Mouse (Mus musculus): ENCODE measurements around the gene Hoga1. TPM values are rescaled to one million over a fixed set of nuclear protein-coding genes. Genes with fewer than 3 reads are reported as not detected.

Hoga1 gene
- 1 to 10 TPM; 7.1 to 8.8 TPM for total RNA-seq (2021)
- long read RNA-seq, experiment 1, partial matches to known transcripts = 0 of 4 reads
- long read RNA-seq, experiment 1, other reads (novel, unspliced or antisense) = 2 of 4 reads
- long read RNA-seq, experiment 2, partial matches to known transcripts = 0 of 4 reads
- long read RNA-seq, experiment 2, other reads (novel, unspliced or antisense) = 1 of 4 reads

DNA sequence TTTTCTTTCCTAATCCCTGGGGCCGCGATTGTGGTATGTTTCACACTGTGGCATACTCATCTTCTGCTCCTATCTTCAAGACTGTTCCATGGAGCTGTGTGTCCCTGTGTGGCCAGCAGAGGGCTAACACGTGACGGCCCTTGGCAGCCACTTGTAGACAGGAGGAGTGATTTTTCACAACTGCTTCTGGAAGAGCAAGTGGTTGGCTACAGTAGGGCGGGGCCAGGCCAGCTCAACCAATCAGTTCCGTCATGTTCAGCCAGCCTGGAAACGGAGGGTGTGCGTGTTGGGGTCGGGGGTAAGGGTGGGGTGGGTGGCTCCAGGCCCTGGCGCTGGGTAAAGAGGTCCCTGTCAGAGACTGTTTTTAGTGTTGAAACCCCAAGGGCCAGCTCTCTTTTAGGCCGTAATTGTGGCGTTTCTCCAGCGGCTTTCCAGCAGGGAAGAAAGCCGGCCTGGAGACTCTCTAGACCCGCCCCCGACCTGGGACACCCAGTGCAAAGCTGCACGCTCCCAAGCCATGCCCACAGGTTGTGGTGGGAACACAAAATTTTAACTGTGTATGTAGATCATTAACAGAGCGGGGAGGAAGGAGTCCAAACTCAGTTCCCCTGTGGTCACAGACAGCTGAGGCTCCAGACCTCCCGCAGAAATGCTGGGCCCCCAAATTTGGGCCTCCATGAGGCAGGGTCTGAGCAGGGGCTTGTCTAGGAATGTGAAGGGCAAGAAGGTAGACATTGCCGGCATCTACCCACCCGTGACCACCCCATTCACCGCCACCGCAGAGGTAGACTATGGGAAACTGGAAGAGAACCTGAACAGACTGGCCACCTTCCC is at the start of gene Hoga1:
Hoga1 (plus strand) TSS at position 342 of the 834 bp plus-strand sequence.
- DNase-seq (ENCODE audit: low spot score in 2 of 2) = peak; percentile 61 to 78

DNA sequence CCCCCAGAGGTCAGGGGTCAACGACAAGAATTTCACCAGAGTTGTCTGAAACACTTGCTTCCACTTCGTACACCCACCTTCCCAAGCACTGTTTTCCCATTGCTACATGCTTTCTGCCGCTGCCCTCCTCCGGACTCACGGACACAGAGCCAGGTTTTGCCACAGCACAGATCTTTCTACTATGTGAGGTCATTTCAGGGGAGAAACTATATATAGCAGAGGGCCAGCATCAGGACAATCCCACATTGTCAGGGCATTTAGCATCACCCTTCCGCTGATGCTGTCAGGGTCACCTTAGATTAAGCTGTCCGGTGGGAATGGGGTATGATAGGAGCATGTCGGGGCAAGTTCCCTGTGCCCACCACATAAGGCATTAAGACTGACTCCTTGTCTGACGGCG is 48.3 kb upstream of the Hoga1 start:
- DNase-seq (ENCODE audit: low spot score in 2 of 2) = no peak

DNA sequence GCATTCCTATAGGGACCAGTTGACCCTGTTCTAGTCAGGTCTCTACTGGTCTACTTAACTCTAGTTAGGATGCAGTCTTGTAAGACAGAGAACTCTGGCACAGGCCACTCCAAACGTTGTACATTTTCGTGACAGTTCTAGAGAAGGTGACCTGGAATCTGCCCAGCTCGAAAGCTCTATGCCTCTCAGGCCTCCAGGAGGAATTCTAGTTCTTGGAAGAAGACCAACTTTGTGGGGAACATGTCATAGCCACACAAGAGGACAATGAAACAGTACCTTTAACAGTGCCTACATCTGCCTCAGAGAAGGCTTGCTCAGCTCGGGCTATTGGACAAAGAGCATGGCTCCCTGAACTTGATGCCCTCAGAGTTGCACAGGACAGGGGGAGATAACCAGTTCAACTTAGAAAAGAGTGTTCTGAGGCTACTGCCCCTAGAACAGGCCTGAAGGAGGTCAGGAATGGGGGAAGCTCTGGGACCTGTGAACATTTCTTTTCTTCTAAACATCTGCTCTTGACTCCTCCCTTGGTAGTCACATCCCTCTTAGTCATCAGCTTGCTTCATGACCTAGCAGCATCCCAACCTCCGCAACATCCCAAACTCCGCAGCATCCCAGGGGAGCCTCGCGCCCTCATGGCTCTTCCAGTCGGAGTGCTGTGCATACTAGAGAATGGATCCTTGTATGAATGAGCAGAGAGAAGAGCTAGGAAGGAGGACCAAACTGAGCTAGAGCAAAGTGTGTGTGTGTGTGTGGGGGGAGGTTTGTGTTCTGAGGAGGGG is 46.5 kb upstream of the Hoga1 start:
- DNase-seq (ENCODE audit: low spot score in 2 of 2) = no peak

DNA sequence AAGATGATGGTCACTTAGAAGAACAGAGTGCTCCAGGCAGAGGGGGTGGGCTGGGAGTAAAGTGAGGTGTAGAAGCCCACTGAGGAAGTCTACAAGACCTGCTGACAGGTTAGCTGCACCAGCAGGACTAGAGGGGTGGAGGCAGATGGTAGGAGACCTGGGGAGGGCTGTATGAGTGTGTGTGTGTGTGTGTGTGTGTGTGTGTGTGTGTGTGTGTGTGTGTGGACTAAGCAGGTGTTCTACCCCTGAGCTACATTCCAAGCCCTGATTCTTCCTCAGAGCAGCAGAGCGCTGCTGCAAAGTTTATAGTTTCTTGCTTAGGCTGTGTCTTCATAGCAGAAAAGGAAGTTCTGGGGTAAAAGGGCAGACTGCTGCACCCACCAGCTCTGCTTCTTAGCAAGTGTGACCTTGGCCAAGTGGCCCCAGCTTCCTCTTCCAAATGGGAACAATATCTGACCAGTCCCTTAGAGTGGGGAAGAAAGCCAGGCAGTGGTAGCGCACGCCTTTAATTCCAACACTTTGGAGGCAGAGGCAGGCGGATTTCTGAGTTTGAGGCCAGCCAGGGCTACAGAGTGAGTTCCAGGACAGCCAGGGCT is 45.6 kb upstream of the Hoga1 start:
- DNase-seq (ENCODE audit: low spot score in 2 of 2) = no peak

DNA sequence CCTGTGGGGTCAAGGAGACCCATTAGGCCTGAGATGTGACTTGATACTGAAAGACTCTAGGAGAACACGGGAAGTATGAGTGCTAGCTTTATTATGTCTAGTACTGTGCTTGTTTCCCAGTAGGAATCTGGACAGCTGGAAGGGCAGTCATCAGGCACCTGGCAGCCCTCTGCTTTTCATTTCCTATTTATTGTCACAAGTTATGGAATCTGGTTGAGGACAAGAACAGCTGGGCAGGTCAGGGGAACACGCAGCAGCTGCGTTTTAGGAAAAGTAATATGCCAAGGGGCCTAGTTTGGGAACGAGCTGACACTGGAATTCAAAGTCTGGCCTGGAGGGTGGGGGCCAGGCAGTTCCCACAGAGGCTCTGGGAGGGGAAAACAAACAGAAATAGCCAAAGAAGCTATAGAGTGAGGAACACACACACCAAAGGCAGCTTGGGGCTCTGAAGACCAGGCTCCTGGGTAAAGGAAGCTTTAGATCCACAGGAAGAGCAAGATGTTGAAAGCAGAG is 44.9 kb upstream of the Hoga1 start:
- DNase-seq (ENCODE audit: low spot score in 2 of 2) = peak in 1 of 2 experiments; percentile 59

DNA sequence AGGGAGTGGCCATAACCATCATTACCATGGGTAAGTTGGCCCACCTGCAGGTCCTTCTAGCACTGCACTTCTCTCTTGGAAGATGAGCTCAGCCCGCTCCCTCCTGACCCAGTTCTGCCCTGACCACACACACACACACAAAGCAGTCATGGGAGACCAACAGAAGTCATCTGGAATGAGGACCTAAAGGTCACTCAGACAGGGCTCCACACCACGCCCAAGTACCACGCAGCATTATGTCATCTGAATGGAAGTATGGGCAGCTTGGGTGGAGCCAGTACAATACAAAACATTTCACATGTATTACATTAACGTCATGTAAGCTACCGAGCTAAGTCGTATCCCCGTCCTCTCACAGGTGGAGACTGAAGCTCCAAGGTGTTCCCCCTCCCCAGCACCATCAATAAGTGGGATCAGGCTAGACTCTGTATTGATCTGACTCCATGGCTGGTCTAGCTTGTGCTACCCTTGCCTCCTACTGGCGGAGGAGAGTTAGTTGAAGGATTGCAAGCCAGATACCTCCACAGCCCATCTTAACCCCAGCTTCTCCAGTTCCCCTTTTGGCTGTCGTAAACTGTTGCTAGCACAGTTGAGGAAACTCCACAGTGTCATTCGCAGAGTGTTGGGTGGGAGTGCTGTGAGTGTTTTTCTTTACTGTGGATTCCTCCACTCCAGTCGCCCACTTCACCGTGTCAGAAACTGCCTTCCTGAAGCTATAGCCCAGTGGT is 44.0 kb upstream of the Hoga1 start:
- DNase-seq (ENCODE audit: low spot score in 2 of 2) = no peak

DNA sequence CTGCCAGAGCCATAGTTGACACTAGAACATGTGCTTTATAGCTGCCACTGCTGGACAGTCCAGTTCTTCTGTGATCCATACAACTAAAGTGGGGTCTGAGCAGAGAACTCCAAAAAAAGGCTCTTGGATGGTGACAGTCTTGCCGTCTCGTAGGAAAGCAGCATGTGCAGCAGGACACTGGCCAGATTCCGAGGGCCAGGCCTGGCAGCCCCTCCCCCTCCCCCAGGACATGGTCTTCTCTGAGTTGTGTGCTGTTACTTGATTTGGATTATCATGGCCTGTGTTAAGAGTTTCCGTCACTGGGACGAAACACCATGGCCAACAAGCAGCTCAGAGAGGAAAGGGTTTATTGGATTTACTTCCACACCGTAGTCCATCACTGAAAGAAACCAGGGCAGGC is 41.2 kb upstream of the Hoga1 start:
- no peak for DNase-seq (ENCODE audit: low spot score in 2 of 2)

DNA sequence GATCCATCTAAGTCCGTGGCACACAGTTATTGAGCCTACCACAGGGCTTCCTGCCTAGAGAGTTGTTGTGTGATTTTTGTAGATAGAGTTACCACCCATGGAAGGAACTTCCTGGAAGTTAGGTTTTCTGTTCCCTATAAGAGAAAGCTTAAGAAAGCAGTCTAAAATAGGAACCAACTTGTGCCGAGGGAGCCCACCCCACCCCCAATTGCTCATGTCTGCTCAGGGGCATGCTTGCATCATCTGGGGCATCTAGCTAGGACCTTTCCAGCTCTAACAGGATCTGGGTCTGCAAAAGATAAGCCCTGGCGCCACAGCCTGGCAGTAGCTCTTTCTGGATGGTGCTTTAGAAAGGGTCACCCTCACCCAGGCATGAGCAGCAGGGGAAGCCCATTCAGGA is 39.8 kb upstream of the Hoga1 start:
- DNase-seq (ENCODE audit: low spot score in 2 of 2) = no peak

DNA sequence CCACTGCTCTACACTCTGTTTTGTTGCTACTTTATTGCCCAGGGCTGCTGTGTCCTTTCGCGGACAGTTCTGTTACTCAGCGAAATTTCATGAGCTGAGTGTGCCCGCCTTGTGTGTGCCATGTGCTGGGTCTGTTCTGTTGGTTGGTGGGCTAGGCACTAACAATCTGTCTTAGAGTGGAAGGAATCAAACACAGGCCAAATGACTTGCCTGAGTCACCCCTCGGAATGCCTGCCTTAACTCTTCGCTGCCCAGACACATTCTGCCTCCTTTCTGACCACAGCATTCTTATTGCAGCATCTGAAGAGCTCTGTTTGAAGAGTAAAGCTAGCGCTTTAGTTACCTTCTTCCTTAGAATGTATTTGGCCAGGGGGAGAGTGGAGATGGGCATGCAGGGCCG is 38.8 kb upstream of the Hoga1 start:
- no peak for DNase-seq (ENCODE audit: low spot score in 2 of 2)

DNA sequence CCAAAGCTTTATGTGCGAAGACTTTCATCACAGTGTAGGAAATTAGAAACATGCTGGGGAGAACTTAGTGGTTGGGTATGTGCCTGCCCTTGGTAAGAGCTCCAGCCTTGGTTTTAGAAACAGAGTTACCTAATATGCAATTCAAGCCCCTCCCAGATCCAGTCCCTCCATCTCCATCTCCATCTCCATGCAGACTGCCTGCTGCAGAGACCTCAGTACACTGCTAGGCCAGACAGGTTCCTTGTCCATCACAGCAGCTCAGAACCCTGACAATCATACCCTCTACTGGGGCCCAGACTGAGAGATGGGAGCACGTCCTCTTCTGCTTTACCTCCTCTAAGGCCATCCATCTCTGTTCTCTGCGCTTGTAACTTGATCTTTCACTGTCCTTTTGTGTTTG is 36.8 kb upstream of the Hoga1 start:
- no peak for DNase-seq (ENCODE audit: low spot score in 2 of 2)

DNA sequence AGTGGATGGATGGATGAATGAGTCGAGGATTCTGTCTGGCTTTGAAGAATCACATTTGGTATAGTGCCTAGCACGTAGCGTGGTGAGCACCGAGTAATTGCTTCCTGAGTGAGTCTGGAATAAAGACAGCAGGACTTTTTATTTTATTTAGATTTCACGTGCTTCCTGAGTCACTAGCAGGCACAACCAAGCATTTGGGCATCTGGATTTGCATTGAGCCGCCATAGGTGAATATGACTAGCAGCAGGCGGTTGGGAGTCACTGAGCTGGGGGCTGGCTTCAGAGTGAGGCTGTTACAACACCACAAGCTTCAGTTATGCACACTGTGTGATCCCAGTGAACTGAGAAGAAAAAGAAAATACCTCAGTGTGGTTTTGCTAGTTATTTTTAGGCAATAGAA is 36.3 kb upstream of the Hoga1 start:
- no peak for DNase-seq (ENCODE audit: low spot score in 2 of 2)

DNA sequence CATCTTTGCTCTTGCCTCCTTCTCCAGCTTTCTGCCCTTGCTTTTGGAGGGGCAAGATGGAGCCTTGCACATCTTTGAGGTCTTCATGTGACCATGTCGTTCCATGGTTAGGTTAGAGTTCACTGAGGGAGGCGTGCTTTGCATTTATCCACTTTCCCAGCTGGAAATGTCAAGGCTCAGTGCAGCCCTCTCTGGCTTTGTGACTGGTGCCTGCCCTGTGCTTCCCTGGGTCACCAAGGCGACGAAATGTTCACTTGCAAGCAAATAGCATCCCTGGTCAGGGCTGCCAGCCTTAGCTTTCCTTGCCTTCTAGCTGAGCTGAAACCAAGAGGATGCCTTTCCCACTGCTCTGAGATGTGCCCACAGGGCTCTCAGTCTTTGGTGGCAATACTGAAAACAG is 35.0 kb upstream of the Hoga1 start:
- no peak for DNase-seq (ENCODE audit: low spot score in 2 of 2)

DNA sequence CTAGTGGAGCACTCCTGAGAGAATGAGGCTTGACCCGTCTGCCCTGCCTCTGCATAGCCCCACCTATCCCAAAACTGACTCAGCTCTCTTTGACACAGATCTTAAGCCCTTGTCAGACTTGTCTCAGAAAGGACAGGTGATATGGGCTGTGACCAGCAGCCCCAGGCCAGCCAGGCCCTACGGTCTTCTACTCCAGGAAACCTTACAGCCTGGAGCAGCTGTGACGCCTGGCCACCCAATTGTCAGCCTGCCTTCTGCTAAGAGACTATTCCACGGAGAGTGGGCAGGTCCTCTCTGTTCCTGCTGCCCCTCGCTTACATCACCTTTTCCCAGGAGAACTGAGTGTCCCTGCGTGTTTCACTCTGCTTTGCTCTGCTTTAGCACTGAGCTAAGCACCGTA is 34.3 kb upstream of the Hoga1 start:
- DNase-seq (ENCODE audit: low spot score in 2 of 2) = no peak

DNA sequence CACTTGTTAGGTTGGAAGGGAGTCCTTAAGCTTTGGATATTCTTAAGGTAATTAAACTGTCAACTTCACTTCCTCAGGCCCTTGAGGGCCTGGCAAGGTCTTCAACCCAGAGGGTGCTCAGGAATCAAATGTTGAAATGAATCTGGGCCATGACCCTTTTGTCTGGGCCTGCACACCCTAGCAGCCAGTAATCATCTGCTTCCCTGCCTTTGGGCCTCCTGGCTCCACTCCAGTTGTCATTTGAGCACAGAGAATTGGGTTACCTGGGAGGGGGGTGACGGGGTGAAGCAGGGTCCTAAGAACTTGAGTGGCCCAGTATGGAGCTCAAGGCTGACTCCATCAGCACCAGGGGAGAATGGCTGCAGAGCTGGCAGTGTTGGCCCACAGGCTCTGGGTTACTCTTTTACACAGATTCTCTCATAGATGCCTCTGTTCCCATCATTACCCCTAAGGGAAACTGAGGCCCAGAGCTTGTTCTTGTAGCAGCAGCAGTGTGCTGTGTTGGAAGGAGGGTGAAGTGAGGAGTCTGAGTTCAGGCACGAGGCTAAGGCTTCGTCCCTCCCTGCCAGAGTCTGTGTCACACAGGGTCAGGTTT is 31.1 kb upstream of the Hoga1 start:
- no peak for DNase-seq (ENCODE audit: low spot score in 2 of 2)

DNA sequence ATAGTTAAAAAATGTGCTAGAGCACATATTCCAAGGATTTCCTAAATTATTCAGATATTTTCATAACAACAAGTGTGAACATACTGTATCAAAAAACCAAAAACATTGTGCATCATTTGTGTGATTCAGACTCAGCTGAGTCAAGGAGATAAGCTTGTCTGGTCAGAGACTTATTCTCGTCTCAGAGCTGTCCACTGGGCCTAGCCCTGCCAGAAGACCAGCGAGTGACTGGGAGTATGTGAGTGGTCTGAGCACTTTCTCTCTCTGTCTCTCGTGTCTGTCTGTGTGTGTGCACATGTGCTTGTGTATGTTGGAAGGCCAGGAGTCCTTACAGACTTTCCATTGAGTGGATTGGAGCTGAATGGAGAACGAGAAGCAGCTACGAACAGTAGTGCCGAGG is 30.4 kb upstream of the Hoga1 start:
- DNase-seq (ENCODE audit: low spot score in 2 of 2) = no peak

DNA sequence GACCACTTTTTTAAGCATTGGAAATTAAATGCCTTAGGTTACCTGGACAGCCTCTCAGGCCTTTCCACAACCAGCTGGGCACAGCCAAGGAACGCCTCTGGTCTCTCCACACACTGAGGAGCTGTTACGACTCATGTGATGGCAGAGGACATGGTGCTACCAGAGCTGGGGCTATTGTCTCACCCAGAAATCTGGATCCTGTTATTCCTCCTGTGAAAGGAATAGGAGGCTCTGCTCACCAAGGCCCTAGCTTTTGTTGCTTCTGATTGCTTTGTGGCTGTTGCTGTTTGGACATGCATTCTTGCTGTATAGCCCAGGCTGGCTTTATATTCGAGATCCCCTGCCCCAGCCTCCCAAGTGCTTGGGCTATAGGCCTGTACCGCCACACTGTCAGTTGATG is 29.2 kb upstream of the Hoga1 start:
- no peak for DNase-seq (ENCODE audit: low spot score in 2 of 2)

DNA sequence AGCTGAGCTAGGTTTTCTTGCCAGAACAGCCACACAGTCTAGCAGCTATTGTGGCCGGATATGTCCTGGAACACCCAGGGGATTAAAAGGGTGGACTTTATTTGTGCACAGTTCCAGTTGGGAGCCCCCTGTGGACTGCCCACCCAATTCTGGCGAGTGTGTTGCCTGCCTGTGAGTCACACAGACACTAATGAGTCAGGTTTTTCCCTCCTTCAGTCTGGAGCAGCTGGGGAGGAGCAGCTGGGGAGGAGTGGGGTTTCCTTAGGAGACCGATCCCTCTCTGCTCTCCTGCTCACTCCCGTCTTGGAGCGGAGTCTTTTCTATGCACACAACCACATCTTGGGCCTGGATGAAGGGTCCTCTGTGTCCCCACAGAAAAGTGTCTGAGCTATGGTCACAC is 28.6 kb upstream of the Hoga1 start:
- DNase-seq (ENCODE audit: low spot score in 2 of 2) = no peak

DNA sequence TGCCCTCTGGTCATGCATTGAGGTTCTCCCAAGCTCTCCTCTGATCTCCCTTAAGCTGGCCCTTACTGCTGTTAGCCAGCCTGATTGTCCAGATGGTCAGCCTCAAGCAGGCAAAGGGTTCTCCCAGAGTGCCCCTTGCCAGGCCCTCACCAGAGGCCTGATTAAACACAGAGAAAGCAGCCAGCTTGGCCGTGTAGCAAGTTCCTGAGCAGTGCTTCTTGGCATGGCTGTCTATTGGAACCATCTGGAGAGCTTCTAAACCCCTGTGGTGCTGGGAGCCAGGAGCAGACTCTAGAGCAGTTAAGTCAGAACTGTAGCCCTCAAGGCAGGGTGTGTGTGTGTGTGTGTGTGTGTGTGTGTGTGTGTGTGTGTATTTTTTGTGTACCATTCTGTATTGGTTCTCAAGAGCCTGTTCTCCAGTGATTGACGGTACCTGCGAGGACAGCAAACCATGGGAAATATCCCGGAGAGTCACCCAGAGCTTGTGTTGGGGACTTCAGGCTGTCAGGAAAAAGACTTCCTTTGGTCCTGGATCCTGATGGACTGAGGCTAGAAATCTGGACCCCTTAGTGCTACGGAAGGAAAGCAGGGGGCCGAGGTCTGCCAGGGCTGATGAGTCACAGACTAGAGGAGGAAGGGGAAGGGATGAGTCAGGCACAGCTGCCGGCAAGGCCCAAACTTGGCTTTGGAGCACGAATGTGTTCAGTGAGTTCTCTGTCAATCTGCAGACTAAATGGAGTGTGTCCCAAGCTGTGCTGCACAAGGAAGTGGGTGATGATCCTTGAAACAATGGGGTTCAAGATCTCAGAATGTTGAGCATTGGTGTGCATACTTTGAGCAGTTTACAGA is 27.8 kb upstream of the Hoga1 start:
- peak in 1 of 2 experiments; percentile 74 for DNase-seq (ENCODE audit: low spot score in 2 of 2)

DNA sequence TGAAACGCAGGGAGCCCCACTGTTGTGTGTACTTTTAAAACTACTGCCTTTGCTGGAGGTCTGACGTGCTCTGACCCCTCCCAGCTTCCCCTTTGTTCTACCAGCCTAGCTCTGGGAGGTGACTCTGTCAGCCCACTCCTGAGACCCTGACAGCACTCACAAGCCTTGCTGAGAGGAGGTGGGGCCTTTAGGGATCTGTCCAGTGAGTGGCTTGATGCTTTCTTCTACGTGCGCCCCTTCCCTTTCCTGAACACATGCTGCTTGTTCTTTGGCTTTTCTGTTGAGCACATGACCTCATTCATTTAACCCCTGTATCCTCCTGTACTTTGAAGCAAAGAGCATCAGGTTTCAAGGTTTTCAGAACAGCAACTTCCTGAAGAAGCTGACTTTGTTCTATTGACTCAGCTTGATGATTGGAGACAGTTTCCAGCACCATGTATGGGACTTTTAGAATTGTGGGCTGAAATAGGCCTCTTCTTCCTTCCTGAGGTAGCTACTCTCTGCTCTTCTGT is 26.3 kb upstream of the Hoga1 start:
- no peak for DNase-seq (ENCODE audit: low spot score in 2 of 2)
